Mouse (Mus musculus): ENCODE results near the gene Xpo1. TPM values are rescaled to one million over a fixed set of nuclear protein-coding genes. Genes with fewer than 3 reads are reported as not detected.

Xpo1 gene
- polyA plus RNA-seq, 1 experiment from 2014 or later: 52.6 TPM

GRCm38 (mm10) chr11:23256194-23256802 lies 457 bp downstream of the Xpo1 start:
- no peaks in the 10 kb centered on the region for H3K27me3 ChIP-seq (replicated peaks; ENCODE audit: control insufficient read depth, insufficient read depth, low read length)
- WGBS: under 1% methylated on average over 47 of the region's 51 CpGs
- peaks cover 7% of the 10 kb centered on the region for H3K4me1 ChIP-seq (ENCODE audit: control insufficient read depth, insufficient read depth, low read depth, low read length)
- H3K4me2 ChIP-seq (ENCODE audit: low read length): peak overlapping the region; percentile 86
- peak overlapping the region; percentile 98 for H3K27ac ChIP-seq (ENCODE audit: low read depth, low read length)
- no peaks in the 10 kb centered on the region for H3K36me3 ChIP-seq (ENCODE audit: control insufficient read depth, insufficient read depth, low read length)
- no peaks in the 10 kb centered on the region for H3K9me3 ChIP-seq (ENCODE audit: control insufficient read depth, low read length)
- H3K4me3 ChIP-seq (ENCODE audit: low read length): peak overlapping the region; percentile 97
- H3K9ac ChIP-seq (ENCODE audit: low read depth, low read length): peak overlapping the region; percentile 96
- ATAC-seq: no peak

GRCm38 (mm10) chr11:23256803-23257704 lies 1.2 kb downstream of the Xpo1 start:
- Histone ChIP-seq H3K4me3 (ENCODE audit: low read length) (peak overlapping the region; percentile 97), H3K9me3 (ENCODE audit: control insufficient read depth, low read length) (no peaks in the 10 kb centered on the region), H3K27me3 (replicated peaks; ENCODE audit: control insufficient read depth, insufficient read depth, low read length) (no peaks in the 10 kb centered on the region), H3K9ac (ENCODE audit: low read depth, low read length) (peak overlapping the region; percentile 96), H3K4me1 (ENCODE audit: control insufficient read depth, insufficient read depth, low read depth, low read length) (peaks cover 7% of the 10 kb centered on the region), H3K27ac (ENCODE audit: low read depth, low read length) (peak overlapping the region; percentile 98), H3K4me2 (ENCODE audit: low read length) (peak overlapping the region; percentile 86), H3K36me3 (ENCODE audit: control insufficient read depth, insufficient read depth, low read length) (no peaks in the 10 kb centered on the region)
- under 1% methylated on average over 48 of the region's 48 CpGs for WGBS
- ATAC-seq: no peak

- Histone ChIP-seq H3K27me3 (replicated peaks; ENCODE audit: control insufficient read depth, insufficient read depth, low read length) (no peaks in the 10 kb centered on the region), H3K36me3 (ENCODE audit: control insufficient read depth, insufficient read depth, low read length) (peaks cover 2% of the 10 kb centered on the region; the same call in 1 of the 2 replicates), H3K9me3 (ENCODE audit: control insufficient read depth, low read length) (no peaks in the 10 kb centered on the region), H3K27ac (ENCODE audit: low read depth, low read length) (no peak overlapping the region), H3K9ac (ENCODE audit: low read depth, low read length) (no peak overlapping the region), H3K4me3 (ENCODE audit: low read length) (no peak overlapping the region), H3K4me1 (ENCODE audit: control insufficient read depth, insufficient read depth, low read depth, low read length) (peaks cover 7% of the 10 kb centered on the region), H3K4me2 (ENCODE audit: low read length) (no peak overlapping the region)
- no peak for ATAC-seq
- 90% methylated on average over 4 of the region's 4 CpGs for WGBS
Observed at GRCm38 (mm10) chr11:23259073-23259472, 3.2 kb downstream of the Xpo1 start.

- no peak overlapping the region for H3K4me2 ChIP-seq (ENCODE audit: low read length)
- WGBS: 61% methylated on average over 1 of the region's 1 CpGs
- peaks cover 2% of the 10 kb centered on the region; the same call in 1 of the 2 replicates for H3K36me3 ChIP-seq (ENCODE audit: control insufficient read depth, insufficient read depth, low read length)
- no peaks in the 10 kb centered on the region for H3K27me3 ChIP-seq (replicated peaks; ENCODE audit: control insufficient read depth, insufficient read depth, low read length)
- no peak overlapping the region for H3K27ac ChIP-seq (ENCODE audit: low read depth, low read length)
- H3K4me3 ChIP-seq (ENCODE audit: low read length): no peak overlapping the region
- H3K9me3 ChIP-seq (ENCODE audit: control insufficient read depth, low read length): no peaks in the 10 kb centered on the region
- peaks cover 7% of the 10 kb centered on the region for H3K4me1 ChIP-seq (ENCODE audit: control insufficient read depth, insufficient read depth, low read depth, low read length)
- no peak overlapping the region for H3K9ac ChIP-seq (ENCODE audit: low read depth, low read length)
- ATAC-seq: no peak
Observed at GRCm38 (mm10) chr11:23259481-23259880, 3.6 kb downstream of the Xpo1 start.

- Histone ChIP-seq H3K4me3 (ENCODE audit: low read length) (no peak overlapping the region), H3K9ac (ENCODE audit: low read depth, low read length) (no peak overlapping the region), H3K4me2 (ENCODE audit: low read length) (no peak overlapping the region), H3K36me3 (ENCODE audit: control insufficient read depth, insufficient read depth, low read length) (peaks cover 2% of the 10 kb centered on the region; the same call in 1 of the 2 replicates), H3K27ac (ENCODE audit: low read depth, low read length) (no peak overlapping the region), H3K4me1 (ENCODE audit: control insufficient read depth, insufficient read depth, low read depth, low read length) (peaks cover 7% of the 10 kb centered on the region), H3K27me3 (replicated peaks; ENCODE audit: control insufficient read depth, insufficient read depth, low read length) (no peaks in the 10 kb centered on the region), H3K9me3 (ENCODE audit: control insufficient read depth, low read length) (no peaks in the 10 kb centered on the region)
- no peak for ATAC-seq
- WGBS: 100% methylated on average over 1 of the region's 1 CpGs
Observed at GRCm38 (mm10) chr11:23260186-23260585, 4.3 kb downstream of the Xpo1 start.

GRCm38 (mm10) chr11:23261490-23261889 lies 5.6 kb downstream of the Xpo1 start:
- Histone ChIP-seq H3K4me3 (ENCODE audit: low read length) (no peak overlapping the region), H3K4me2 (ENCODE audit: low read length) (no peak overlapping the region), H3K9me3 (ENCODE audit: control insufficient read depth, low read length) (no peaks in the 10 kb centered on the region), H3K36me3 (ENCODE audit: control insufficient read depth, insufficient read depth, low read length) (peaks cover 2% of the 10 kb centered on the region; the same call in 1 of the 2 replicates), H3K27me3 (replicated peaks; ENCODE audit: control insufficient read depth, insufficient read depth, low read length) (no peaks in the 10 kb centered on the region), H3K9ac (ENCODE audit: low read depth, low read length) (no peak overlapping the region), H3K27ac (ENCODE audit: low read depth, low read length) (no peak overlapping the region), H3K4me1 (ENCODE audit: control insufficient read depth, insufficient read depth, low read depth, low read length) (peaks cover 7% of the 10 kb centered on the region)
- ATAC-seq: no peak
- 76% methylated on average over 3 of the region's 3 CpGs for WGBS

- ATAC-seq: no peak
- peaks cover 4% of the 10 kb centered on the region for H3K36me3 ChIP-seq (ENCODE audit: control insufficient read depth, insufficient read depth, low read length)
Observed at GRCm38 (mm10) chr11:23264949-23265348, 9.1 kb downstream of the Xpo1 start.

GRCm38 (mm10) chr11:23271770-23272724 lies 16.2 kb downstream of the Xpo1 start:
- 0 out of 2 replicates have a peak, but pooled peaks have one; percentile 51 for ATAC-seq
- peaks cover 26% of the 10 kb centered on the region for H3K36me3 ChIP-seq (ENCODE audit: control insufficient read depth, insufficient read depth, low read length)
- WGBS: 71% methylated on average over 4 of the region's 4 CpGs

More at GRCm38 (mm10) chr11:23264949-23265348, 9.1 kb downstream of the Xpo1 start:
- no peaks in the 10 kb centered on the region for H3K9me3 ChIP-seq (ENCODE audit: control insufficient read depth, low read length)
- no peak overlapping the region for H3K9ac ChIP-seq (ENCODE audit: low read depth, low read length)
- no peak overlapping the region for H3K4me3 ChIP-seq (ENCODE audit: low read length)
- H3K4me1 ChIP-seq (ENCODE audit: control insufficient read depth, insufficient read depth, low read depth, low read length): no peaks in the 10 kb centered on the region
- H3K27me3 ChIP-seq (replicated peaks; ENCODE audit: control insufficient read depth, insufficient read depth, low read length): no peaks in the 10 kb centered on the region
- no peak overlapping the region for H3K4me2 ChIP-seq (ENCODE audit: low read length)
- H3K27ac ChIP-seq (ENCODE audit: low read depth, low read length): no peak overlapping the region

More at GRCm38 (mm10) chr11:23271770-23272724, 16.2 kb downstream of the Xpo1 start:
- Histone ChIP-seq H3K4me2 (ENCODE audit: low read length) (no peak overlapping the region), H3K4me3 (ENCODE audit: low read length) (no peak overlapping the region), H3K9ac (ENCODE audit: low read depth, low read length) (no peak overlapping the region), H3K4me1 (ENCODE audit: control insufficient read depth, insufficient read depth, low read depth, low read length) (no peaks in the 10 kb centered on the region), H3K27me3 (replicated peaks; ENCODE audit: control insufficient read depth, insufficient read depth, low read length) (no peaks in the 10 kb centered on the region), H3K9me3 (ENCODE audit: control insufficient read depth, low read length) (no peaks in the 10 kb centered on the region), H3K27ac (ENCODE audit: low read depth, low read length) (no peak overlapping the region)

All from hindbrain, embryonic 16.5 days (tissue).